Mouse (Mus musculus) layer of hippocampus, postnatal 10 days (tissue): ENCODE measurements around the gene Plcg2. TPM values are rescaled to one million over a fixed set of nuclear protein-coding genes. Genes with fewer than 3 reads are reported as not detected.

Experiments
- DNase-seq, 2 experiments: peaks; one replicate each; pipeline ENCODE4 v3.0.0; 2021; ENCODE audit warnings: low spot score in 2 of 2
- long read RNA-seq: library from polyadenylated mRNA; stranded (forward); transcript quantifications from one replicate; pipeline ENCODE4 v2.0.0, GENCODE M21; 2023
- total RNA-seq, 2 experiments: library from RNA; stranded (reverse); gene quantifications; 2 replicates each; pipeline ENCODE4 v1.2.3; 2021

The Plcg2 gene
- 1 to 10 TPM; 2.8 to 3.2 TPM for total RNA-seq
- long read RNA-seq, partial matches to known transcripts, result 1 of 1 reads
- long read RNA-seq, other reads (novel, unspliced or antisense), result 0 of 1 reads

DNA sequence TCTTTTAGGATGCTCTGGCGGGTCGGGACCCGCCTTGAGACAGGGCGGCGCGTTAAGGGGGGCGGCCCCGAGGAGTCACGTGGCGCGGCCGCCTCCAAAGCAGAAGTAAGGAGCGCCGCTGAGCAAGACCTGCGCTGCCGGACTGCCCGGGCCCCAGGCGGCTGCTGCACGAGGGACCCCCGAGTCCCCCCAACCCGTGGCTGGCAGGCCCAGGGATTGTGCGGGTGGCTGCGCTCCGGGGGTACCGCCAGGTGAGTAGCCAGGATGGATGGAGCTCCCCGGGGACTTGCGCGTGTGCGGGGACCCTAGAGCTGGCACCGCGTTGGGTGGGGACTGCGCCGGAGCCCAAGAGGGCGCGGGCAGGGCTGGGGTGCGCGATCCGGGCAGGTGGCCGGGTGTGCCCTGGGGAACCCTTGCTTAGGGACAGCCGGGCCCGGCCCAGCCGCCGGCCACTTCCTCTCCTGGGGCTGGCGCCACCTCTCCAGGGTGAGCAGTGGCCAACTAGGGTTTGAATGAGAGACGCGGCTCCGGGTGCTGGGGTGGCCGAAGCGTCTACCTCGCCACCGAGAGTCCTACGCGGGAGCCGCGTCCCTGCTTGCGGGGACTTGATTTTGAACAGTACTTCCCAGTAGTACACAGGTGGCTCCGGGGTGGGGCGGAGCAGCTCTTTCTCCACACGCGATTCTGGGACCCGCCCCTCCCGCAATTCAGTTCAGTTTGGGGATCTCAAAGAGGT, at the start of gene Plcg2:
Gene Plcg2 (plus strand): TSS at position 113 of the 736 bp plus-strand sequence.
- peak in 1 of 2 experiments; percentile 40 for DNase-seq

DNA sequence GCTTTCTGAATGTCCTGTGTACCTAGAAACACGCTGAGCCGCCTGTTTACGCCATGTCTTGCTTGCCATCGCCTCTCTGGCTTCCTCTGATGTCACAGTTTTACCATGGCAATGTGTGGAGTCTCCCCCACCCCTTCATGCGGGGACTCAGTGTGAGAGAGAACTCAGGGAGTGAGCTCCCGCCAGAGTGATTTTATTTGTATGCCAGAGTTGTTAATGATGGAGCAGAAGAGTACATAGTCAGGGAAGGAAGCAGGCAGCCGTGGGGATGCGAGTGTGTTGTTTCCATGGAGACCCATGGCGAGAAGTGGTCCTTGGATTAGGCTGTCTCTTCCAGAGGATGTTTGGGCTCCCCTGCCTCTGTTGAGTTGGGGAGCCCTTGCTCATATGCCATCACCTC, 47.0 kb upstream of the Plcg2 start:
- DNase-seq, result peak; percentile 37 to 58

DNA sequence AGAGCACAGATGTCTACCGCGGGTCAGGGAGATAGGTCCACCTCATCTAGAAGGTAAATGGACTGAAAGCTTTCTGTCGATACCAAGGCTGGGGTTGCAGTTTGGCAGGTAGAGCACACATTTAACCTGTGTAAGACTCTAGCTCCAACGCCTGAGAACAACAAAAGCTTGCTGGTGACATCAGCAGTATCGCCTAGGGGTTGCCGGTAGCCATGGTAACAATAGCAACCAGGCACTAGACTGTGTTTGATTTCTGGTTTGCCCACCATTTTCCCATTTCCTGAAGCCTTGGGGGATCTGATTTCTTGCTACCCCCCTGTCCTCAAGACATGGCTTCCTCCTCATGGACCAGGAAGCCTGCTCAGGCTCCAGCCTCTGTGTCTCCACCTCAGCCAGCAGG, 44.1 kb upstream of the Plcg2 start:
- no peak for DNase-seq

DNA sequence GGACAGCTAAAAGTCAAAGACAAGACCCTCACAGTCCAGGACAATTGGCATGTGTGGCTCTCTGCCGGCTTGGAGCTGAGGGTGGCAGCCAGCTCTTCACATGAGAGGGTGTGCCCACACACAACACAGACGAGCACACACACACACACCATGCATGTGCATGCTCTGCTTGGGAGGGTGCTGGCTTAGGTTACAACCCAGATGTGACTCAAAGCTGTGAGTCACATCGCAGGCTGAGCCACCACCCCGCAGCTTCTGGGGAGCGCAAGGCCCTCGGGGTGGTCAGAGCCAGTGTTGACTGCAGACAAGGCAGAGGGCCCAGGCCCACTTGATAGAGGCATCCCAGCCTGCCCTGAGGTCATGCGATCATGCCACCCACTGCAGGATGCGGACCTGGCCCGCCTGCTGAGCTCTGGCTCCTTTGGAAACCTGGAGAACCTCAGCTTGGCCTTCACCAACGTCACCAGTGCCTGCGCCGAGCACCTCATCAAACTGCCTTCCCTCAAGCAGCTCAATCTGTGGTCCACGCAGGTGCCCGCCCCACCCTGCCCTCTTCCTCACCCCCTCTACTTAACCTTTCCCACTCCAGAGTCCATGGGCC, 43.5 kb upstream of the Plcg2 start:
- DNase-seq, result no peak

DNA sequence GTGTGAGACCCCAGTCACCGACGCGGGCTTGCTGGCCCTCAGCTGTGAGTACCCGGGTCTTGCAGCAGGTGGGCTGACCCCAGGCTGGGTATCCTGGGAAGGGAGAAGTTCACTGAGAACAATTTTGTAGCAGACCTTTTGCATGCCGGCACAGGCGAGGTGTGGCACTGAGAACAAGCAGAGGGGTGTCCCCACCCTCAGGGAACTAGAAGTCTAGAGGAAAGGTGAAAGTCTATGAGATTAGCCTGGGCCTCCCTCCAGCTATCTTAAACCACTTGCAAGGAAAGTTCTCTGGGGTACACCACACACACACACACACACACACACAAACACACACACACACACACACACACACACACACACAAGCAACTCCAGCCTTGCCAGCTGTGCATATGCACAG, 42.4 kb upstream of the Plcg2 start:
- no peak for DNase-seq

DNA sequence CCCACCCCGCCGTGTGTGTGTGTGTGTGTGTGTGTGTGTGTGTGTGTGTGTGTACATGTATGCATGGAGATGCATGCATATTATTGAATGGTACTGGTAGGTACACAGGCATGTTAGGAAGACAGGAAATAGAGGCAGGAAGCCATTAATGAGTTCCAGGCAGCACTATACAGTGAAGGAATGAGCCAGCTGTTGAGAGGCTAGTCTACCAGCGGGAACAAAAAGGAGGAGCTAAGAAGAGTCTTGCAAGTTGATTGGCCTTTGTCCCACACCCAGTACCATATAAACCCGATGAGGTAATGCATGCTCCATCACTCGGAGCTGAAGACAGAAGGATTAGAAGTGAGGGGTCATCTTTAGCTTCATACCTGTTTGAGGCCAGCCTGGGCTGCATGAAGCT, 39.7 kb upstream of the Plcg2 start:
- DNase-seq, result no peak

DNA sequence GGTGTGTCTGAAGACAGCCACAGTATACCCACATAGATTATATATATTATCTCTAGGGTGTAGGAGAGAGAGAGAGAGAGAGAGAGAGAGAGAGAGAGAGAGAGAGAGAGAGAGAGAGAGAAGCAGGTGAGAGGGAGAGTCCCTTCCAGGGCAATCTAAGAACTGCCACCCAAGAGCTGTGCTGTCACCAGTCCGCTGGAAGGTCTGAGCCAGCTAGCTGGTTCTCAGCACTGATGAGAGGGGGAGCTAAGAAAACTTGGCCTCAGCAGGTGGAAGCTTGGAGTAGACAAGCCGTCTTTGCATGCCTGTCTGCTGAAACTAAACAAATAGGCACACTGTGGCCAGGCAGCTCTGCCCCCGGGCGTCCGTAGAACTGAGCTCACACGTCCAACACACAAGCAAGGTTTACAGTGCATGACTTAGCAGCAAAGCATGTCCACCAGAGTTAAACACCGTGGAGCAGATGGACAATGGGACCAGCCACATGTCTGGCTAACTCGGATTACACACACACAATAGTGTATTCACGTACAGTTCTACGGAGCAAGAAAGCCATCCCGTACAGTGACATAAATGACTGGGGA, 35.3 kb upstream of the Plcg2 start:
- DNase-seq, result no peak

DNA sequence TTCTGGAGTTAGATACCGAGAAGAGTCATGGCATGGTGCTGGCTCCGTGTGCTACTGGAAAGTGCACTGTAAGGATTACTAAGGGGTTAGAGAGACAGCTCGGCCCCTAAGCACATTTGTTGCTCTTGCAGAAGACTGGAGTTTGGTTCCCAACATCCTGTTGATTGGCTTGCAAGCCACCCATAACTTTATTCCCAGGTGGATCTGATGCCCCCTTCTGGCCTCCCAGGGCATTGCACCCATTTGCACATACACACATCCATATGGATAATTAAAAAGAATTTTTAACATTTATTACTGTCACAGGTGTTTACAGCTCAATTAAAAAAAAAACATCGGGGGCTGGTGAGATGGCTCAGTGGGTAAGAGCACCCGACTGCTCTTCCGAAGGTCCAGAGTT, 33.6 kb upstream of the Plcg2 start:
- peak in 1 of 2 experiments; percentile 48 for DNase-seq

DNA sequence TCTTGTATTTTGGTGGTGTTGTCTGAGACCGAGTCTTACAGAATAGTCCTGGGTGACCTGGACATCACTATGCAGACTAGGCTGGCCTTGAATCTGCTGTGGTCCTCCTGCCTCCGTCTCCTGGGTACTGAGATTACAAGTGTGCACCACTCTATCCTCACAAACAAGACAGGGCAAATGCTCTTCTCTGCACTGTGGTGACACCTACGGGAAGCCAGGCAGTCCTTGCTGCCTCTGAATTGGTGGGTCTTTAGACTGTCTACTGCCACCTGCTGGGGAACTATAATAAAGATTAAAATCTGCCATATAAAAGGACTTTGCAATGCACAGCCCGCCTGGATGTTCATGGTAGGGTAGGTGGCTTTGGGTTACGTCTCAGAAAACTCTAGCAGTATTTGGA, 32.8 kb upstream of the Plcg2 start:
- DNase-seq, result peak; percentile 60 to 73

DNA sequence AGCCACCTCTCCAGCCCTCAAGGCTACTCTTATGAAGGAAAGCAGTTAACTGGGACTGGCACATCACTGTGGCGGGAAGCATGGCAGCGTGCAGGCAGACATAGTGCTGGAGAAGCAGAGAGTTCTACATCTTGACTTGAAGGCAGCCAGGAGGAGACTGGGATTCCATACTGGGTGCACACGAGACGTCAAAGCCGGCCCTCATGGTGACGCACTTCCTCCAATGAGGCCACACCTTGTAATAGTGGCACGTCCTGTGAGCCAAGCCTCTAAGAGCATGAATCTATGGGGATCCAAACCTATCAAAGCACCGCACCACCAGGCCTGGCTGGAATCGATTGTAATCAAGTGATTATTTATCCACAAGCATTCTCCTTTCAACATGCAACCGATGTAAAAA, 30.6 kb upstream of the Plcg2 start:
- DNase-seq, result no peak

DNA sequence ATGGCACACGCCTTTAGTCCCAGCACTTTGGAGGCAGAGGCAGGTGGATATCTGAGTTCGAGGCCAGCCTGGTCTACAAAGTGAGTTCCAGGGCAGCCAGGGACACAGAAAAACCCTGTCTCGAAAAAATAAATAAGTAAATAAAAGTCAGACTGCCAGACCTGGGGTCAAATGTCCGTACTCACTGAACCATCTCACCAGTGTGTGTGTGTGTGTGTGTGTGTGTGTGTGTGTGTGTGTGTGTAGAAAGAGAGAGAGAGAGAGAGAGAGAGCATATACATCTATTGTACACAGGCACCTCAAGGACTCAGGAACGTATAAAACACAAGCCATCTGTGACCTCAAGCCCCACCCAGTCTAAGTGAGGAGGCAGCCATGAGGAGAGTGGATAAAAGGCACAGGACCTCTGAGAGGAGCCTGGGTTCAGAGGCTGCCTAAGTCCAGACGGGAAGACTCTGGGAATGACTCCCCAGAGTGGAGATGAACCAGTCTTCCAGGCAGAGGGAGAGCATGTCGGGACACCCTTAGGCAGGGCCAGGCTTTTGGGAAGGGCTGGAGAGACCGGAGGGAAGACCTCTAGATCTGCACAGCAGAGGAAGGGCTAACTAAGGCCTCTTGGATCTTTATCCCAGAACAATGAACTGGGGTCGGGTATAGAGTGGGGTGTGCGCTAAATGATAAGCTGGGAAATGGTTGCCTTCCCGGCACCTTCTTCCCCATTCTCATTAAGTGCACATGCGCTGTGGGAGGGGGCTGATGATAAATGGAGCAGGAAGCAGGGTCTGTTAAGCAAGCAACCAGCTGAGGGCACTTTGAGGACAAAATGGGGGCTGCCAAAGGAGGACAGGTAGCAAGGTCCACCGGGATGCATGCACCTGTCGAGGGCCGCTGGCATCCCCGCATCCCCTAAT, 28.4 kb upstream of the Plcg2 start:
- DNase-seq, result peak in 1 of 2 experiments; percentile 33

DNA sequence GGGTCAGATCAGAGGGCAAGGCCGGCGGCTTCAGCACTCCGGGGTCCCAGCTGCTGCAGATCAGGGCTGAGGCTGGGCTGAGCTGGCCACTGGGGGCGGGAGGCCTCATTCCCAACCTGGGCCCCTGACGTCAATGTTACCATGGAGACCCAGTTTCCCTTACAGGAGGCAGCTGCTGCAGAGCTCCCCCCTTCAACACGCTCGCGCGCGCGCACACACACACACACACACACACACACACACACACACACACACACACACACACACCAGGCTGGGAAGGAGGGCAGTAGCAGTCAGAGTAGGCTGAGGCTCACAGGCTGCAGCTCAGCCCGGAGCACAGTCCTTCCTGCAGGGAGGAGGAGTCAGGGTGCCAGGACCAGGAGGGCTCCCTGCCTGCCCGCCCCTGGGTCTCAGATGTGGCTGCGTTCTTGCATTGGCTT, 27.7 kb upstream of the Plcg2 start:
- DNase-seq, result peak; percentile 81 to 83

DNA sequence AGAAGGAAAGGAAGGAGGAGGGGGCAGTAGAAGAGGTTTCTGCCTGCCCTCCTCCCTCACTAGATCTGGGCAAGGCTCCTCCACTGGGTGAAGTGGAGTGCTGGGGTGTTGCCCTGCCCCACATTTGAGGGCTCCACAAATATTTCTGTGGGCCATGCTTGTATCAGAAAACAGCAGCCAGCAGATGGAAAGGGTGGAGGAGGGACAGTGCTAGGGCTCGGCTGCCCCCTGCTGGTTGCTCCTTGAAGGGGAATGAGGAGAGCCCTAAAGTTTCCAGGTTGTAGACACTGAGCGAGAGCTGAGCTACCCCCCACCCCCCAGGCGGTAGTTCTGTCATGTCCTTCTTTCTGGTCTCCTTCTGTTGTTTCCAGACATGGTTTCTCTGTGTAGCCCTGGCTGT, 26.9 kb upstream of the Plcg2 start:
- peak; percentile 77 to 87 for DNase-seq

DNA sequence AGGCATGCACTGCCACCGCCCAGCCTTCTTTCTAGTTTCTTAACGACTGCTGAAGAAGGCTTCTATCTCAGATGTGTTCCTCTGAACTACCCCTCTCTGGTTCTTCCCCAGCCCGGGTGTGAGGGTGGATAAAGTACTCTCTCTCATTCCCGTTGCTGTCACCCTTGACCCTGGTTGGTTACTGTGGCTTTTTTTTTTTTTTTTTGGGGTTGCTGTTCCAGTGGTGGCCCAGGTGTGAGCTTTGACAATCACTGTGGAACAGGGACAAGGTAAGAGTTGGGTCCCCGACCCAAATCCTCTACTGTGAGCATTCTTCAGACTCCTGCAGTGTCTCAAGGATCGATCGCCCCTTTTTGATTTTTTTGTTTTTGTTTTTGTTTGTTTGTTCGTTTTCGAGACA, 26.4 kb upstream of the Plcg2 start:
- DNase-seq, result no peak

DNA sequence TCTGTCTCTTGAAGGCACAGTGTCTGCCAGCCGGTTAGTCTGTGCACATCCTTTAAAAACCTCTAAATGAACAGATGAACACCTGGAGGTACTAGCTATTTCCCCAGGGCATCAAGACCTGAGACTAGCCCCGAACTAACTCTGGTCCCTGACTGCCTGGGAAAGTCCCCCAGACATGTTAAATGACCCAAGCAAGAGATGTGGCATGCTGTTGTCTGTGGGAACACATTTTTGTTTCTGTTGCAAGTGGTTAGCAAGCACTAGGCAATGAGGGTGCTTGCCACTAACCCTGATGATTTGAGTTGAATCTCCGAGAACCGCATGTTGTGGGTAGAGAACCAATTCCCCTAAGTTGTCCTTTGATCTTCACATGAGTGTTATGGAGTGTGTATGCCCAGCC, 25.8 kb upstream of the Plcg2 start:
- no peak for DNase-seq

DNA sequence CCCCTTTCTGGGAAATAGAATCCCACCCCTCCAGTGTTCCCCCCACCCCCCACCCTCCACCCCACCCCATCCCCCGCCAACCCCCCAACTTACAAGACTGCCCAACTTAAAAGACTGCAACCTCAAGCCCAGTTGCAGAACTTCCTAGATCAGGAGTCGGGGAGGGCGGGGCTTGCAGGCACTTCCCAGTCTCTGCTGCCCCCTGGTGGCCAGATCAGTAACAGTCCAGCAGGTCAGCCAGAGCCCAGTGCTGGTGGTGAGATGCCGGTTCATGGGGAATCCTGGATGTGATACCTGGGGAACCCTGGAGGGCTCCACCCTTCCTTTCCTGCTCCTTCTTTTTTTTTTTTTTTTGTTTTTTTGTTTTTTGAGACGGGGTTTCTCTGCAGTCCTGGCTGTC, 23.1 kb upstream of the Plcg2 start:
- peak; percentile 95 for DNase-seq

DNA sequence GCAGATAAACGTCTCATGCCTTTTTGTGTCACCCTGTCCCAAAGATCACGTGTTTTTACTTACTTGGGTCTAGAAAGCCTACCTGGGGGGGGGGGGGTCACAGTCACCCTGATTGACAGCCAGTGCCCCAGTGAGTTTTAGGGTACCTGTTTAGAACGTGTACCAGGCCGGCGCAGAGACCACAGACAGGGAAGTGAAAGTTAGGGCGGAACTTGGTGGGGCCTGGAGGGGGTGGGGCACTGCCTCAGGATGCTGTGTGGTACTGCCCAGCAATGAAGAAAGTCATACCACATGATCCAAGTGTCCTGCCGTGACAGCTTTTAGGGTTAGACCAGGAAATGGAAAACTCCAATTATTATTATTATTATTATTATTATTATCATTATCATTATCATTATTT, 22.3 kb upstream of the Plcg2 start:
- DNase-seq, result no peak

DNA sequence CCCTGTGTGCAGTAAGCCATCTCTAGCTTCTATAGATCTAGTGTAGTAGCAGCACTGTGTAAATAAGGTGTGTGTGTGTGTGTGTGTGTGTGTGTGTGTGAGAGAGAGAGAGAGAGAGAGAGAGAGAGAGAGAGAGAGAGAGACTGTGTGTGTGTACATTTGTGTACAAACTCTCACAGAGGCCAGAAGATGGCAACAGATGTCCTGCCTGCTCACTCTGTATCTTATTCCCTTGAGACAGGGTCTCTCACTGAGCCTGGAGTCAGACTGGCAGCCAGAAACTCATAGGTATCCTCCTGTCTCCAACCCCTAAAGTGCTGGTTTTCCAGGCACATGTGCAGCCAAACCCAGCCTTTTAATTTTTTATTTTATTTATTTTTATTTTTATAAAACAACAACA, 20.0 kb upstream of the Plcg2 start:
- DNase-seq, result no peak

DNA sequence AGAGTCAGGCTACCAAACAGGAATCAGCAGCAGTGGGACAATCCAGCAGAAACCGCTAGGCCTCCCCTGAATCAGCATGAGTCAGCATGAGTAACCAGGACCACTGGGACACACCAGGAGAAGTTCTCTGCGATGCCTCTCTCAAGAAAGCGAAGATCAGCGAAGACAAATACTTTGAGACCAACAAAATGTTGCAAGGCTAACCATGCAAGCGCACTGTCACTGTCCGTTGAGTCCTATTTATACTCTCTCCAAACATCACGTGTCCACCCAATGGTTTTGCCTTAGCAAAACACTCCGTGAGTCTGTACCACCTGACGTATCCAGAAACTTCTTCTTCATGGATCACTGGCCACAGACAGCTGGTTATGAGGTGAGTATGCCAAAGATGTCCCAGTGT, 18.1 kb upstream of the Plcg2 start:
- DNase-seq, result no peak

DNA sequence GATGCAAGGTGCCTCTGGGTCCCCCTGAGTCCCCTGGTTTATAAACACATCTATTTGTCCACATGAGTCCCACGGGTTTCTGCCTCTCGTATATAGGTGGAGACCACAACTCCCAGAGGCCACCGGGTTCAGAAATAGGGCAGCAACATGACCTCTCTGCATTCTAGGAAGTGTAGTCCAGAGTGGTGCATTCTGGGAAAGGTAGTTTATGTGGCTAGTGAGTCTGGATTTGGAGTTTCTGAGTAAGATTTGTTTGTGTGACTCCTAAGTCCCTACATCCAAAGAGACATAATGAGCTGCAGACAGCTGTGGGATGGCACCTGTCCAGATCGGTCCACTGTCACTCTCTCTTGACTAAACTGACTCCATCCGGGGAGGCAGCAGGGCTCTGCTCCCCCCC, 17.6 kb upstream of the Plcg2 start:
- DNase-seq, result no peak

DNA sequence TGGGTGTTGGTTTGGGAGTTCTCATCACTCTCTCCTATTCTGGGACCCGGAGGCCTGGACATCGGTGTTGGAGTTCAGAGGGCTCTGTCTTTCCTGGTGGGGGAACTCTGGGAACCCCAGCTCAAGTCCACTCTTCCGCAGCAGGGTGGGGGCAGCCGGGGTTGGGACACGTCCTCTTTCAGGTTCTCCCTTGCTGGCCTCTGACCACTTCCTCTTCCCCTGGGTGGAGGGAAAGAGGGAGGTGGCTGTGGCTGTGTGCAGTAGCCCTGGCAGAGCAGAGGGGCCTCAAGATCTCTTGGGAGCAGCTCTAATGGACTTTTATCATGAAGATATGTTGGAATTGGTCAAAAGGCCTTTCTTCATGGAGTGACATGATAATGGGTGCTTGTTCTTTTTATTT, 16.3 kb upstream of the Plcg2 start:
- no peak for DNase-seq

DNA sequence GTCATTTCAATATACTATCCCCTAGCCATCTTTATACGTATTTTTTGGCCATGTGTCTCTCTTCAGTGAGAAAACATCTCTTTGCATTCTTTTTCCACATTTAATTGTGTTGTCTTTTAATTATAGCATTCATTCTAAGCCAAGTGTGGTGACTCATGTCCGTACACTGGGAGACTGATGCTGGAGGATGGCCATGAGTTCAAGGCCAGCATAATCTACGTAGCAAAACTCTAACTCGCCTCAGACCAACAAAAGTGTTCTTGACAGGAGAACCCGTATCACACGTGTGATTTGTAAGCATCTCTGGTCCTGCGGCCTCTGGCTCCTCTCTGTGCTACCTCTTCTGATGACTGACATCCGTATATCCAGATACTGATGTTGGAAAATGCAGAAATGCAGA, 13.4 kb upstream of the Plcg2 start:
- DNase-seq, result no peak
